Mouse (Mus musculus): ENCODE results near the gene Pla2g2c. TPM values are rescaled to one million over a fixed set of nuclear protein-coding genes. Genes with fewer than 3 reads are reported as not detected.

Pla2g2c gene
- polyA plus RNA-seq, 1 experiment from 2014 or later = 0.20 TPM

DNA sequence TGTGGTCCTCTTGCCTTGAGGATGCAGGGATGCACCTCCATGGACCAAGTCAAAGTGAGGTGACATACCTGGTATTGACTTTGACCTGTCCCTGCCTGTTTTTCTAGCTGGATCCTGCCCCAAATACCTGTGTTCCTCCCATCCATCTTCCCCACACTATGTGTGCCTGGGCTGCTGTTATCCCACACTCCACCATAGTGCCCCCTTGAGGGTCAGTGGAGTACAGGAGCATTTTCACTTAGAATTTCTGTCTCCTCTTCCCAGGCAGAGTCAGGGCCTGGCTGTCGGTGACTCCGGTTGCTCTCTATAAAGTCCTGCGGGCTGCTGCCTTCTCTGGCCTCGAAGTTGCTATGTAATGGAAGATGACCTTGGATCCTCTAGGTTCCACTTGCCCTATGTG is 61.1 kb downstream of the Pla2g2c start:
- no peak overlapping the region for H3K4me2 ChIP-seq
- no peak overlapping the region for H3K4me3 ChIP-seq
- 54% methylated on average over 4 of the region's 4 CpGs for WGBS
- H3K4me1 ChIP-seq = no peaks in the 10 kb centered on the region
- H3K36me3 ChIP-seq = no peaks in the 10 kb centered on the region
- no peak overlapping the region for H3K27ac ChIP-seq (replicated peaks)
- no peak for ATAC-seq (ENCODE audit: extremely low read depth, insufficient number of reproducible peaks, low FRiP score, low TSS enrichment)
- H3K27me3 ChIP-seq (replicated peaks) = peaks cover 33% of the 10 kb centered on the region
- no peak overlapping the region for H3K9ac ChIP-seq
- no peaks in the 10 kb centered on the region for H3K9me3 ChIP-seq

DNA sequence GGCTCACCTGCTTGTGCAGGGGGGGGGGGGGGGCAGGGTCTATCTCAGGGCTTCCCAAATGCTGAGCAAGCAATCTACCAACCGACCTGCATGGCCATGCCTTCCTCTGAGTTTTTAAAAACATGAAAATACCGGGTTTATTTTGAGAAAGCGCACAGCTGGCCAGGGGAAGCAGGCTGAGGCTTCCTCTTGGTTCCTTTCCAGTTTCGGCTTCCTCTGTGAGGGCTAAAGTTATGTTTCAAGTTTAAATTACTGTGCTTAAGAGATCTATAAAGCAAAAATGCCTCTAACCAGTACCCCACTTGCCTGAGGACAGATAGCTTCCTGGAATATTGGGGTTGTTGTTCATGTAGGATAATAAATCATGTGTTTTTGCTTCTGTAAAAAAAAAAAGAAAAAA is 61.5 kb downstream of the Pla2g2c start:
- ATAC-seq (ENCODE audit: extremely low read depth, insufficient number of reproducible peaks, low FRiP score, low TSS enrichment) = no peak
- 61% methylated on average over 4 of the region's 4 CpGs for WGBS

GRCm38 (mm10) chr4:138788381-138788780 is 63.8 kb downstream of the Pla2g2c start:
- Histone ChIP-seq H3K4me2 (no peak overlapping the region), H3K4me1 (no peaks in the 10 kb centered on the region), H3K27ac (replicated peaks) (no peak overlapping the region), H3K36me3 (no peaks in the 10 kb centered on the region), H3K4me3 (no peak overlapping the region), H3K9ac (no peak overlapping the region), H3K27me3 (replicated peaks) (peaks cover 39% of the 10 kb centered on the region), H3K9me3 (no peaks in the 10 kb centered on the region)
- WGBS = 67% methylated on average over 4 of the region's 4 CpGs
- no peak for ATAC-seq (ENCODE audit: extremely low read depth, insufficient number of reproducible peaks, low FRiP score, low TSS enrichment)

More for the DNA sequence above, 61.5 kb downstream of the Pla2g2c start:
- H3K27me3 ChIP-seq (replicated peaks) = peaks cover 36% of the 10 kb centered on the region
- H3K4me3 ChIP-seq = no peak overlapping the region
- no peak overlapping the region for H3K4me2 ChIP-seq
- H3K36me3 ChIP-seq = no peaks in the 10 kb centered on the region
- no peak overlapping the region for H3K27ac ChIP-seq (replicated peaks)
- H3K9me3 ChIP-seq = no peaks in the 10 kb centered on the region
- H3K4me1 ChIP-seq = no peaks in the 10 kb centered on the region
- no peak overlapping the region for H3K9ac ChIP-seq

DNA sequence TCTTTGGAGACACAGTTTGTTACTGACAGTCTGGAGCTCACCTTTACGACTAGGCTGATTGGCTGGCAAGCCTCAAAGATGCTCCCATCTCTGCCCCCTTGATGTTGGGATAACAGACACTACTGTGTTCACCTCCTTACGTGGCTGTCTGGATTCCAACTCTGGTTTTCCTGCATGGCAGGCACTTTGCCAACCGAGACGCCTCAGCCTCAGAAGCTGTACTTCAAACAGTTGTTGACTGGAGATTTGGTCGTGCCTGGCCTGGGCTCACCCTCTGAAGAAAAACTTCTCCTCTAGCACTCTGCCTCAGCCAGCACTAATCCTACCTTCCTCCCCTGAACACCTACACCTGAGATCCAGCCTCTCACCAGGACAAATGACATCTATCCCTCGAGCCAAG is 66.9 kb downstream of the Pla2g2c start:
- H3K4me2 ChIP-seq = no peak overlapping the region
- ATAC-seq (ENCODE audit: extremely low read depth, insufficient number of reproducible peaks, low FRiP score, low TSS enrichment) = no peak
- no peak overlapping the region for H3K9ac ChIP-seq
- 49% methylated on average over 6 of the region's 6 CpGs for WGBS
- no peak overlapping the region for H3K4me3 ChIP-seq
- H3K27me3 ChIP-seq (replicated peaks) = peaks cover 39% of the 10 kb centered on the region
- no peaks in the 10 kb centered on the region for H3K9me3 ChIP-seq
- H3K36me3 ChIP-seq = no peaks in the 10 kb centered on the region
- H3K27ac ChIP-seq (replicated peaks) = no peak overlapping the region
- no peaks in the 10 kb centered on the region for H3K4me1 ChIP-seq

GRCm38 (mm10) chr4:138792599-138792998 is 68.0 kb downstream of the Pla2g2c start:
- no peaks in the 10 kb centered on the region for H3K9me3 ChIP-seq
- H3K27ac ChIP-seq (replicated peaks) = no peak overlapping the region
- no peaks in the 10 kb centered on the region for H3K4me1 ChIP-seq
- H3K36me3 ChIP-seq = no peaks in the 10 kb centered on the region
- H3K4me2 ChIP-seq = no peak overlapping the region
- H3K4me3 ChIP-seq = no peak overlapping the region
- no peak overlapping the region for H3K9ac ChIP-seq
- no peak for ATAC-seq (ENCODE audit: extremely low read depth, insufficient number of reproducible peaks, low FRiP score, low TSS enrichment)
- 42% methylated on average over 9 of the region's 9 CpGs for WGBS
- peaks cover 39% of the 10 kb centered on the region for H3K27me3 ChIP-seq (replicated peaks)

DNA sequence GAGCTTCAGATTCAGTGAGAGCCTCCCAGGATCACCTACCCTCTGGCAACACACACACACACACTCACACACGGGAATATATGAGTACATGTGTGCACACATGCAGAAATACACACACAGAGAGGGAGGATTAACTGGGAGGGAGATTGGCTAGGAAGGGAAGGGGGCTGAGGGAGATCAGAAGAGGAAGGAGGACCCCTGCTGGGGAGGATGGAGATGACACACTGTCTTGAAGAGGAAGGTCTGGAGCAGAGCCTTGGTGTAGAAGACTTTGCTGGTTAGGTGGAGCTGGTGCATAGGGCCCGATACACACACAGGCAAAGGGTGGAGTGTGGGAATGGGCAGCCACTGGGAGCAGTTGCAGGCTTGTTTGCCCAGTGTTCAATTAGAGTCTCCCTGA is 68.7 kb downstream of the Pla2g2c start:
- Histone ChIP-seq H3K4me3 (no peak overlapping the region), H3K27ac (replicated peaks) (no peak overlapping the region), H3K9me3 (no peaks in the 10 kb centered on the region), H3K9ac (no peak overlapping the region), H3K27me3 (replicated peaks) (peaks cover 32% of the 10 kb centered on the region), H3K36me3 (no peaks in the 10 kb centered on the region), H3K4me1 (no peaks in the 10 kb centered on the region), H3K4me2 (no peak overlapping the region)
- no peak for ATAC-seq (ENCODE audit: extremely low read depth, insufficient number of reproducible peaks, low FRiP score, low TSS enrichment)
- WGBS = 43% methylated on average over 2 of the region's 2 CpGs

DNA sequence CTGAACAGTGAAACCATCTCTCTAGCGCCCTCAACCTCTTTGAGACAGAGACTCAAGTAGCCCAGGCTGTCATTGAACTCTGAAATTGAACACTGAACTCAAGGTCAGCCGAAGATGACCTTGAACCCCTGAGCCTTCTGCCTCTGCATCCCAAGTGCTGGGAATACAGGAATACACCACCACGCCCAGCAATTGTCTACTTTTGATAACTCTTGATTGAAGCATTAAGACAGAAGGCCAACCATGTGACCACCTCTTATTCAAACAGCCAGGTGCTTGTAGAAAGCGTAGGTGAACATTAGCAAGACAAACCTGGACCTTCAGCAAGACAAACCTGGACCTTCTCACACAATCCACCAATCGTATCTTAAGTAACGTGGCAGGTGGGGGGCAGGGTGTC is 69.8 kb downstream of the Pla2g2c start:
- H3K27me3 ChIP-seq (replicated peaks) = peaks cover 24% of the 10 kb centered on the region

More for the DNA sequence above, 69.8 kb downstream of the Pla2g2c start:
- H3K4me1 ChIP-seq = no peaks in the 10 kb centered on the region
- no peak overlapping the region for H3K4me2 ChIP-seq
- H3K36me3 ChIP-seq = no peaks in the 10 kb centered on the region
- no peak overlapping the region for H3K9ac ChIP-seq
- no peak overlapping the region for H3K27ac ChIP-seq (replicated peaks)
- H3K9me3 ChIP-seq = no peaks in the 10 kb centered on the region
- ATAC-seq (ENCODE audit: extremely low read depth, insufficient number of reproducible peaks, low FRiP score, low TSS enrichment) = no peak
- no peak overlapping the region for H3K4me3 ChIP-seq
- 80% methylated on average over 6 of the region's 6 CpGs for WGBS

Other genes starting within 250 kb of the Pla2g2c start
- not detected in 2 replicates for gene Vwa5b1, start 88.9 kb upstream of the Pla2g2c start, polyA plus RNA-seq (2015; fragmentation: Nextera tagmentation; extraction: Ambion mirVana)
- 0.68 and 1.1 TPM in 2 replicates for gene Ubxn10, start 12.4 kb downstream of the Pla2g2c start, polyA plus RNA-seq (2015; fragmentation: Nextera tagmentation; extraction: Ambion mirVana)
- gene Pla2g2f, start 32.8 kb downstream of the Pla2g2c start, polyA plus RNA-seq (2015; fragmentation: Nextera tagmentation; extraction: Ambion mirVana) = not detected in 2 replicates
- gene Pla2g2d, start 50.9 kb downstream of the Pla2g2c start, polyA plus RNA-seq (2015; fragmentation: Nextera tagmentation; extraction: Ambion mirVana) = 0.11 TPM in 1 of 2 replicates, not detected in the other
- 2.1 and 3.1 TPM in 2 replicates for gene Pla2g5, start 138.7 kb downstream of the Pla2g2c start, polyA plus RNA-seq (2015; fragmentation: Nextera tagmentation; extraction: Ambion mirVana)
- not detected in 2 replicates for gene Gm13030, start 149.2 kb downstream of the Pla2g2c start, polyA plus RNA-seq (2015; fragmentation: Nextera tagmentation; extraction: Ambion mirVana)
- gene Pla2g2e, start 153.2 kb downstream of the Pla2g2c start, polyA plus RNA-seq (2015; fragmentation: Nextera tagmentation; extraction: Ambion mirVana) = 0.25 TPM in 1 of 2 replicates, not detected in the other
- gene Otud3, start 189.2 kb downstream of the Pla2g2c start, polyA plus RNA-seq (2015; fragmentation: Nextera tagmentation; extraction: Ambion mirVana) = 2.7 and 3.8 TPM in 2 replicates
- not detected in 2 replicates for gene Rnf186, start 242.3 kb downstream of the Pla2g2c start, polyA plus RNA-seq (2015; fragmentation: Nextera tagmentation; extraction: Ambion mirVana)
- 4.8 and 5.6 TPM in 2 replicates for gene Tmco4, start 248.1 kb downstream of the Pla2g2c start, polyA plus RNA-seq (2015; fragmentation: Nextera tagmentation; extraction: Ambion mirVana)

All from heart, embryonic 13.5 days (tissue).